Mouse (Mus musculus) midbrain, embryonic 10.5 days (tissue): ENCODE results near the gene March10. TPM values are rescaled to one million over a fixed set of nuclear protein-coding genes. Genes with fewer than 3 reads are reported as not detected.

Experiments used
- DNase-seq: peaks from one replicate; pipeline ENCODE4 v3.0.0-alpha.2; 2017; ENCODE audit warnings: low spot score
- H3K27ac ChIP-seq: fragments of 300-500 bp; sonication (generic); replicated peaks from 2 replicates; pipeline ENCODE4 v1.5.1; 2016; ENCODE audit warnings: mild to moderate bottlenecking
- H3K27me3 ChIP-seq: fragments of 300-500 bp; sonication (generic); 2 replicates; pipeline ENCODE4 v1.6.1; 2016; ENCODE audit warnings: low read depth, mild to moderate bottlenecking; ENCODE audit not compliant: poor library complexity, severe bottlenecking
- H3K36me3 ChIP-seq: fragments of 300-500 bp; sonication (generic); 2 replicates; pipeline ENCODE4 v1.6.1; 2016; ENCODE audit warnings: mild to moderate bottlenecking, moderate library complexity
- H3K4me1 ChIP-seq: fragments of 300-500 bp; sonication (generic); 2 replicates; pipeline ENCODE4 v1.6.1; 2016
- H3K4me3 ChIP-seq: fragments of 300-500 bp; sonication (generic); 2 replicates; pipeline ENCODE4 v1.5.1; 2016; ENCODE audit warnings: mild to moderate bottlenecking, moderate library complexity
- H3K9me3 ChIP-seq: fragments of 300-500 bp; sonication (generic); replicated peaks from 2 replicates; pipeline ENCODE4 v1.6.1; 2016; ENCODE audit warnings: mild to moderate bottlenecking
- WGBS: fragments of 180-500 bp; shearing (Covaris S2); methylation state at CpG from one replicate; pipeline ENCODE4 v1.1.7; 2016; 5-methylcytosine and 5-hydroxymethylcytosine counted together
- polyA plus RNA-seq: library from polyadenylated mRNA; unstranded; fragments of >200 nt; fragmentation: Nextera tagmentation; extraction: Ambion mirVana; gene quantifications from 2 replicates; pipeline ENCODE4 v1.2.1, GENCODE M21; 2016

Gene March10
- polyA plus RNA-seq, 1 experiment from 2014 or later = not detected

DNA sequence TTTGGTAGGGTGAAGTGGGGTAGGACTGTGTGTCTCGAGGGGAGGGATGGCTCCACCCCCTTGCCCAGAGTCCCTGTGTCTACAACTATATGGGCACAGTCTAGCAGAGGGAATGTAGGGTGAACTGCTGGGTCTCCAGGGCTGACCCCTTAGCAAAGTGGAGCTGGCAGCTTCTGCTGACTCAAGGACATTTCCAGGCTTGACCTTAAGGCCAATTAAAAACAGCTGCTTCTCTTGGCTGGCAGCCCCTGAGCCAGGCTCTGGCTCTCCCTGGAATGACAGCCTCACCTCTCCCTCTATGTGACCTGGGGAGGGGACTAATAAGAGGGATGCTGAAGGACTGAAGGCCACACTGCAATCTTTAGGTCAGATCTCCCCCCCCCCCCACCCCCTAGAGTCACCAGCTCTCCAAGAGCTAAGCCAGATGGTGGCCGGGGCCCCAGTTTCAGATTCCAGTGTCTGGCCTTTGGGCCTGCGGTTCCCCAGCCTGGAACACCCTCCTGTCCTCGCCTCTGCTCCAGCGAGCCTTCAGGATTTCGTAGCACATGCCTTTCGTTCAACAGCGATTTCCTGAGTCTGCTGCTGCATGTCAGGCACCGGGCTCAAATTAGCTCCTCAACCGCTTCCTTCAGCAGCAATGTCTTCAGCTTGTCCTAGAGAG is 143.4 kb downstream of the March10 start:
- Histone ChIP-seq H3K27me3 (no peaks in the 10 kb centered on the region), H3K9me3 (no peaks in the 10 kb centered on the region), H3K4me3 (no peak overlapping the region), H3K27ac (peak overlapping the region; percentile 81), H3K4me1 (peaks cover 59% of the 10 kb centered on the region), H3K36me3 (peaks cover 5% of the 10 kb centered on the region; the same call in 1 of the 2 replicates)
- peak; percentile 44 for DNase-seq
- WGBS = 42% methylated on average over 10 of the region's 10 CpGs

DNA sequence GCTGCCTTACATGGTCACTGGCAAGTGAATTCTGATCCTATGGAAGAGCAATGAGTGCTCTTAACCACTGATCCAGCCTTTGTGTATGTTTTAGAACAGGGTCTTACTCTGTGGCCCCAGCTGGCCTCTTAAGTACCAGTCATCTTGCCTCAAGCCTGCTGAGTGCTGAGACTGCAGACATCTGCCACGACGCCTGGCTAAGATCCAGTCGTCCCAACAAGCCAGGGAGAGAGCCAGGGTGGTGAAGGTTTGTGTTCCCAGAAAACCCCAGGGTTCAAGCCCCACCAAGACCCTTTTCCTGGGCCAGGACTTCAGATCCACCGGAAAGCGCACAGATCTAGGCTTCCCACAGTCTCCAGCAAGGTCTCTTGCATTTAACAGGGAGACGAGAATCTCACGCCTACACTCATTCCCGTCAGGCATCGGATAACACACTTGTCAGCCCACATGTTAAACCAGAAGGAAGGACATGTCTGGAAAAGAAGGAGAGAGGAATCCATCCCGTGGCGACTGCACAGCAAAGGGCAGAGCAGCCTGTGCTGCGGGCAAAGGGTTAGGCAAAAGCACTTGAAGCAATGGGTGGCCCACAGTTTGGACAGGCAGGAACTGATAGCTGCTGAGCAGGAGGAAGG is 144.1 kb downstream of the March10 start:
- H3K36me3 ChIP-seq = peaks cover 5% of the 10 kb centered on the region; the same call in 1 of the 2 replicates
- no peak overlapping the region for H3K4me3 ChIP-seq
- peaks cover 59% of the 10 kb centered on the region for H3K4me1 ChIP-seq
- no peaks in the 10 kb centered on the region for H3K27me3 ChIP-seq
- DNase-seq = peak; percentile 30
- WGBS = 53% methylated on average over 12 of the region's 12 CpGs
- peak overlapping the region; percentile 81 for H3K27ac ChIP-seq
- no peaks in the 10 kb centered on the region for H3K9me3 ChIP-seq

DNA sequence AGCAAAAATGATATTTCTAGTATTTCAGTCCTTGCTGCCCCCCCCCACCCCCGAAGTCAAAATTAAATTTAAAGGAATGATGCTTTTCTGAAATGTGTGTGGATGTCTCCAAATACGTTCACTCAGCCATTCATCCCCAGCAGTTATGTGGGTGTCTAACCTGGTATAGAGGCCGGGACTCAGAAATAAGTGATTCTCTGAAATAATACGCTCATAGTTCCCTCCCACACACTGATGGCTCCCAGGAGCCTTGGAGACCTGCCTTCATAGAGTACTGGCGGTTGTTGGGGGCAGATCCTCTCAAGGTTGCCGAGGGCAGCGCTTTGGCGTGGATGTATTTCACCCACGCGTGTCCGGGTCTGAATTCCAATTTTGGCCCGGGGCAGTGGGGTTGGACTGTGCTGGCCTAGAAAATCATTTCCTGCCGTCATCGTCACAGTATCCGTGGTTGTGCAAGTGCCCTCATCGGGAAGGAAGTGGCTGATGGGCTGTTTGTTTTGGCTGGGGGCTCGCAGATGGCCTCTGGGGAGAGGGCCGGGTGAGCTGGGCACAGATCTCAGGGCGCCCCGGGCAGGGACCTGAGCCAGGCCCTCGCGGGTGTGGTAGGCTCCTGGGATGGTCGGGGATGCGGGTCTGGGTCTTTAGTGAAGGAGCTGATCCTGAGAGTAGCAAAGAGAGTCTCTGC is 145.1 kb downstream of the March10 start:
- WGBS = 79% methylated on average over 24 of the region's 24 CpGs
- H3K27ac ChIP-seq = peak overlapping the region; percentile 71
- DNase-seq = no peak
- peaks cover 5% of the 10 kb centered on the region; the same call in 1 of the 2 replicates for H3K36me3 ChIP-seq
- H3K27me3 ChIP-seq = no peaks in the 10 kb centered on the region
- H3K4me3 ChIP-seq = no peak overlapping the region
- H3K9me3 ChIP-seq = no peaks in the 10 kb centered on the region
- H3K4me1 ChIP-seq = peaks cover 59% of the 10 kb centered on the region

Other genes starting within 250 kb of the March10 start
- 16.5 and 16.9 TPM in 2 replicates for gene Mrc2, start 164.1 kb downstream of the March10 start, polyA plus RNA-seq
- 5.3 and 6.8 TPM in 2 replicates for gene Tanc2, start 133.3 kb upstream of the March10 start, polyA plus RNA-seq